Mouse (Mus musculus): ENCODE results near the gene Mapk10. TPM values are rescaled to one million over a fixed set of nuclear protein-coding genes. Genes with fewer than 3 reads are reported as not detected.

Gene Mapk10
- 119 TPM in 2 replicates for polyA plus RNA-seq (2021; fragmentation: Nextera tagmentation)
- long read RNA-seq, experiment 1, full-length matches to known transcripts: 121 of 367 reads
- long read RNA-seq, experiment 1, partial matches to known transcripts: 72 of 367 reads
- long read RNA-seq, experiment 1, other reads (novel, unspliced or antisense): 174 of 367 reads
- long read RNA-seq, experiment 2, full-length matches to known transcripts: 417 of 1,170 reads
- long read RNA-seq, experiment 2, partial matches to known transcripts: 72 of 1,170 reads
- long read RNA-seq, experiment 2, other reads (novel, unspliced or antisense): 681 of 1,170 reads

DNA sequence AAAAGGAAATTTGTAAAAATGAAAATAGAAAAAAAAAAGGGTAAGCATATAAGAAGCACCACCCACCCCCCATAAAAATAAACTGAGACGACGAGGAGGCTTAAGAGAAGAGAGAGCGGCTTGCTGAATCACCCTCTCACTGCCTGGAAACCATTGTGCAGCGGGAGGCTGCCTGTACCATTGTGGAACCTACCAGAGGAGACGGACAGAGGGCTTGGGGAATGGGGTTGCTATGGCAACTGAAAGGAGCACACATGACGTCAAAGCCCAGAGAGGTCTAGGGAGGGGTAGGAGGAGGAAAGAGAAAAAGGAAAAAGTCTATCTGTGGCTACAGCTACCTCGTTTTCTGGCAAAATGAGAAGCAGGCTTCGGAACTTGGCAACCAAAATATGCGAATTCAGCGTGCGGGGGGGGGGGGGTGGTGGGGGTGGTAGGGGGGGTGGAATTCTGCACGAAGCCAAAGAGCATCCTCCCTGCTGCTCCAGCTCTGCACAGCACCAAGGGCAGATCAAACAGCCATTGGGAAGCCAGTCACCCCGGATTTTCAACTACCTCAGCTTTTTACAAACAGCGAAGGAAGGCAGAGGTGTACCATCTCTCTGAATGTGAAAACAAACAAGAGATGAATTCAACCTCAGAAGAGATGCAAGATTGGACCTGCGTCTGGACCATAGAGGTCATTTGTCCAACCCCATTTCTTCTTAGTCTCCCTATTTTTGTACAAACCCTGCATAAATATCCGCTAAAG is at the start of gene Mapk10:
Gene Mapk10, minus strand, starts transcription at position 234 of the 748 bp plus-strand sequence.

Other genes with a start within 250 kb of the Mapk10 start
- 2.4 TPM in 2 replicates for gene Ptpn13, start 213.9 kb upstream of the Mapk10 start, polyA plus RNA-seq (2021; fragmentation: Nextera tagmentation)

All from layer of hippocampus, adult 6 months (tissue).